Mouse (Mus musculus) spleen, adult 10 weeks (tissue): ENCODE measurements around the gene Satb1. TPM values are rescaled to one million over a fixed set of nuclear protein-coding genes. Genes with fewer than 3 reads are reported as not detected.

ENCODE experiments used
- polyA plus RNA-seq: library from polyadenylated mRNA; stranded (reverse); fragments of 350-450 nt; fragmentation: Illumina TruSeq; extraction: RNeasy Lipid Tissue Mini Kit (QIAGEN cat#74804); gene quantifications from one replicate; pipeline ENCODE4 v1.2.3, GENCODE M21; 2015; ENCODE audit warnings: low replicate concordance; ENCODE audit not compliant: insufficient read depth

Satb1 gene
- 97.1 TPM for polyA plus RNA-seq

DNA sequence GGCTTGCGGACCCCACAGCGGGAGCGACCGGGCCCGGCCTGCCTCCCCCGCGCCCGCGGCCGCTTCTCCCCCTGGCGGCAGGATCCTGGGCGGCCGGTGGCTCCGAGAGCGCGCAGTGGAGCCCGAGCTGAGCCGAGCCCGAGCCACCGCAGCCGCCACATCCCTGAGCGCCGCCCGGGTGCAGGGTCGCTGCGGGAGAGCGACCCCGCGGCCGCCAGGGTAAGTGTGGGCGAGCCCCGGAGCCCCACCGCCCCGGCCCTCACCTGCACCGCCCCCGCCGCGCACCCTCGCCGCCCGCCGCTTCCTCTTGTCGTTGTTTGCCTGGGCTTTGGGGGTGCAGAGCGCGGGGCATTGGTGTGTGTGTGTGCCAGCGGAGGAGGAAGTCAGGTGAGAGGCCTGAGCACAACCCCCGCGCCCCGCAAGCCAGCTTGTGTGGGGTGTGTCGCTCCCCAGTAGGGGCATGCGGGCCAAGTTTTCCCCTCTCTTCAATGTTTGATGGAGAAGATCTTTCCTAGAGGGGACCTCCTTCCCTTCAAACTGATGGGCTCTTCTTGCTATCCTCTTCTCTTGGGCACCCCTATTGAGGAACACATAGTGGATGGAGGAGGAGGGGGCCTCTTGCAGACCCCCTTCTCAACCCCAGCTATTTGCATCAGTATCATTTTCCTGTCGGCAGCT, at the start of gene Satb1:
Satb1 (minus strand) TSS at position 391 of the 678 bp plus-strand sequence.

